Mouse (Mus musculus): Measurements from ENCODE around the gene Cpne4.

Cpne4 gene

GRCm38 (mm10) chr9:104865830-104866229 lies 318.7 kb downstream of the Cpne4 start:
- no peak for DNase-seq (ENCODE audit: low read depth in 1 of 2, low spot score in 2 of 2)

- no peak for DNase-seq (ENCODE audit: low read depth in 1 of 2, low spot score in 2 of 2)
These were observed 325.5 kb downstream of the Cpne4 start for GRCm38 (mm10) chr9:104872586-104872985.

GRCm38 (mm10) chr9:104874157-104874556 lies 327.1 kb downstream of the Cpne4 start:
- no peak for DNase-seq (ENCODE audit: low read depth in 1 of 2, low spot score in 2 of 2)

GRCm38 (mm10) chr9:104877014-104877413 lies 329.9 kb downstream of the Cpne4 start:
- DNase-seq (ENCODE audit: low read depth in 1 of 2, low spot score in 2 of 2): no peak

- DNase-seq (ENCODE audit: low read depth in 1 of 2, low spot score in 2 of 2): no peak
These were observed 331.5 kb downstream of the Cpne4 start for GRCm38 (mm10) chr9:104878558-104878957.

- DNase-seq (ENCODE audit: low read depth in 1 of 2, low spot score in 2 of 2): no peak
These were observed 343.4 kb downstream of the Cpne4 start for GRCm38 (mm10) chr9:104890517-104890916.

GRCm38 (mm10) chr9:104895360-104895759 lies 348.3 kb downstream of the Cpne4 start:
- DNase-seq (ENCODE audit: low read depth in 1 of 2, low spot score in 2 of 2): no peak

GRCm38 (mm10) chr9:104901118-104901517 lies 354.0 kb downstream of the Cpne4 start:
- no peak for DNase-seq (ENCODE audit: low read depth in 1 of 2, low spot score in 2 of 2)

- no peak for DNase-seq (ENCODE audit: low read depth in 1 of 2, low spot score in 2 of 2)
These were observed 354.7 kb downstream of the Cpne4 start for GRCm38 (mm10) chr9:104901827-104902226.

GRCm38 (mm10) chr9:104912686-104913085 lies 365.6 kb downstream of the Cpne4 start:
- no peak for DNase-seq (ENCODE audit: low read depth in 1 of 2, low spot score in 2 of 2)

- no peak for DNase-seq (ENCODE audit: low read depth in 1 of 2, low spot score in 2 of 2)
These were observed 366.2 kb downstream of the Cpne4 start for GRCm38 (mm10) chr9:104913327-104913726.

GRCm38 (mm10) chr9:104921197-104921596 lies 374.1 kb downstream of the Cpne4 start:
- DNase-seq (ENCODE audit: low read depth in 1 of 2, low spot score in 2 of 2): no peak

- DNase-seq (ENCODE audit: low read depth in 1 of 2, low spot score in 2 of 2): no peak
These were observed 375.0 kb downstream of the Cpne4 start for GRCm38 (mm10) chr9:104922051-104922450.

- DNase-seq (ENCODE audit: low read depth in 1 of 2, low spot score in 2 of 2): no peak
These were observed 381.7 kb downstream of the Cpne4 start for GRCm38 (mm10) chr9:104928806-104929205.

GRCm38 (mm10) chr9:104940389-104940788 lies 393.3 kb downstream of the Cpne4 start:
- DNase-seq (ENCODE audit: low read depth in 1 of 2, low spot score in 2 of 2): no peak

GRCm38 (mm10) chr9:104950551-104950950 lies 403.5 kb downstream of the Cpne4 start:
- DNase-seq (ENCODE audit: low read depth in 1 of 2, low spot score in 2 of 2): no peak

GRCm38 (mm10) chr9:104952176-104952575 lies 405.1 kb downstream of the Cpne4 start:
- no peak for DNase-seq (ENCODE audit: low read depth in 1 of 2, low spot score in 2 of 2)

GRCm38 (mm10) chr9:104972828-104973227 lies 425.7 kb downstream of the Cpne4 start:
- DNase-seq (ENCODE audit: low read depth in 1 of 2, low spot score in 2 of 2): peak; percentile 0 to 1

- DNase-seq (ENCODE audit: low read depth in 1 of 2, low spot score in 2 of 2): no peak
These were observed 435.0 kb downstream of the Cpne4 start for GRCm38 (mm10) chr9:104981934-104982548.

- no peak for DNase-seq (ENCODE audit: low read depth in 1 of 2, low spot score in 2 of 2)
These were observed 451.1 kb downstream of the Cpne4 start for GRCm38 (mm10) chr9:104998225-104998624.

- no peak for DNase-seq (ENCODE audit: low read depth in 1 of 2, low spot score in 2 of 2)
These were observed 463.6 kb downstream of the Cpne4 start for GRCm38 (mm10) chr9:105010721-105011120.

- DNase-seq (ENCODE audit: low read depth in 1 of 2, low spot score in 2 of 2): no peak
These were observed 471.1 kb downstream of the Cpne4 start for GRCm38 (mm10) chr9:105018186-105018585.

GRCm38 (mm10) chr9:105028311-105028710 lies 481.2 kb downstream of the Cpne4 start:
- DNase-seq (ENCODE audit: low read depth in 1 of 2, low spot score in 2 of 2): no peak
